10 mouse cellular contexts compared by ENCODE assay signal in genomic region chr13:97469999-97470398, GRCm38 (mm10).
DNase-seq lines count a peak whose midpoint lies in the region; ATAC-seq and TF ChIP-seq lines count a peak whose summit lies in the region.
"Had no signal": no experiment of that assay in that cellular context is flagged by ENCODE, and none has a peak within 500 bp of the region (broad histone marks: within the 10 kb centered on the region; RNA-seq: fewer than 3 reads in every experiment).

No protein-coding gene starts in this region.

- no peak for TF ChIP-seq POLR2A in myocyte (IDR thresholded peaks at IDR 0.05; ENCODE audit: insufficient read length, low read depth)

- H3K4me3 ChIP-seq in layer of hippocampus, adult 2 months: no peak overlapping the region
- H3K4me3 ChIP-seq in myocyte: no peak overlapping the region
- H3K4me3 ChIP-seq: limb, embryonic 13.5 days had no signal

- H3K36me3 ChIP-seq in myocyte (ENCODE audit: control insufficient read depth, insufficient read depth): no peaks in the 10 kb centered on the region
- H3K36me3 ChIP-seq: limb, embryonic 13.5 days had no signal

- POLR2A ChIA-PET in Patski (lab: Charles Lee): interaction anchor here (0.7 kb wide), 1 partner anchor 226 kb away, joined by 3 read pairs; no protein-coding TSS in a partner anchor

- no peak for TF ChIP-seq CTCF in layer of hippocampus, adult 2 months (conservative IDR thresholded peaks at IDR 0.05)
- no peak for TF ChIP-seq CTCF in Patski (IDR thresholded peaks at IDR 0.05)

- no peaks in the 10 kb centered on the region for H3K27me3 ChIP-seq in Patski
- no peaks in the 10 kb centered on the region for H3K27me3 ChIP-seq in myocyte (ENCODE audit: control insufficient read depth, insufficient read depth, insufficient read length)
- H3K27me3 ChIP-seq: limb, embryonic 13.5 days had no signal

- in situ Hi-C loops in Patski (cut with MboI; ENCODE audit: low pct_unique_long_range_greater_than_20kb): no loop called here

- H3K4me2 ChIP-seq in myocyte (ENCODE audit: low read depth): peak overlapping the region; percentile 46
- H3K4me2 ChIP-seq: limb, embryonic 13.5 days had no signal

- H3K27ac ChIP-seq in layer of hippocampus, adult 2 months: peak overlapping the region; percentile 69; the same call in 1 of the 2 replicates
- H3K27ac ChIP-seq: limb, embryonic 13.5 days had no signal

- no peaks in the 10 kb centered on the region for H3K79me2 ChIP-seq in myocyte (ENCODE audit: control insufficient read depth, insufficient read depth)

- H3ac ChIP-seq in myocyte (ENCODE audit: control insufficient read depth, insufficient read length): no peak overlapping the region

- peak; percentile 51 for ATAC-seq in Patski
- peak; percentile 50 for ATAC-seq in granulocyte monocyte progenitor cell, adult 5-6 weeks (replicated peaks; ENCODE audit: poor library complexity, severe bottlenecking)

- no peak for DNase-seq in layer of hippocampus, adult 2 months (ENCODE audit: low spot score in 2 of 2)
- no peak for DNase-seq in layer of hippocampus, adult 9-10 months (ENCODE audit: low spot score)
- DNase-seq in Patski (ENCODE audit: low read depth, low spot score): peak; percentile 54
- no peak for DNase-seq in right cerebral cortex, postnatal 36 days (ENCODE audit: low spot score in 2 of 2)
- no peak for DNase-seq in urinary bladder, postnatal 14 days (ENCODE audit: low spot score)
- DNase-seq: heart, adult 18-20 months; thymus, adult 18-20 months had no signal

- CTCF ChIA-PET in Patski (lab: Charles Lee): interaction anchor here (1.1 to 1.5 kb wide), 2 partner anchors 11 to 35 kb away, joined by 3 to 4 read pairs; no protein-coding TSS in a partner anchor

TF ChIP-seq in myocyte, 11 proteins besides CTCF, POLR2A, EP300 and RAD21:
- TF ChIP-seq TCF12 (IDR thresholded peaks at IDR 0.05; ENCODE audit: insufficient read depth, poor library complexity, severe bottlenecking) (no peak), MYOG (IDR thresholded peaks at IDR 0.05; ENCODE audit: control insufficient read depth in 1 of 3, insufficient read depth in 1 of 3, insufficient read length in 2 of 3, low read depth in 2 of 3) (no peak), SRF (IDR thresholded peaks at IDR 0.05; ENCODE audit: control insufficient read depth, insufficient read length, low read depth) (no peak), REST (IDR thresholded peaks at IDR 0.05; ENCODE audit: insufficient read depth, insufficient read length) (no peak), TCF3 (IDR thresholded peaks at IDR 0.05; ENCODE audit: insufficient read length, low read depth) (no peak), MAX (IDR thresholded peaks at IDR 0.05; ENCODE audit: low read depth) (no peak), MYOD1 (IDR thresholded peaks at IDR 0.05; ENCODE audit: control insufficient read depth in 1 of 3, insufficient read length in 2 of 3, low read depth in 2 of 3) (no peak), CEBPB (IDR thresholded peaks at IDR 0.05; ENCODE audit: insufficient read depth, poor library complexity, severe bottlenecking) (no peak), POLR2AphosphoS2 (IDR thresholded peaks at IDR 0.05; ENCODE audit: insufficient read length, low read depth) (no peak), USF1 (IDR thresholded peaks at IDR 0.05; ENCODE audit: low read depth) (no peak)
